Mouse (Mus musculus) brain, embryonic 14.5 days (tissue): ENCODE results near the gene Snrpd3. TPM values are rescaled to one million over a fixed set of nuclear protein-coding genes. Genes with fewer than 3 reads are reported as not detected.

Experiments
- DNase-seq: peaks from one replicate; pipeline ENCODE4 v3.0.0-alpha.2; 2011; ENCODE audit warnings: low read depth
- CTCF ChIP-seq: fragments of 200-500 bp; IDR thresholded peaks from 2 replicates; pipeline ENCODE4 v1.5.1; 2012; ENCODE audit warnings: inconsistent platforms, mild to moderate bottlenecking, moderate library complexity, borderline replicate concordance; ENCODE audit not compliant: insufficient read depth, insufficient read length; ENCODE audit errors: extremely low read depth
- POLR2A ChIP-seq: fragments of 200-500 bp; IDR thresholded peaks from 2 replicates; pipeline ENCODE4 v1.6.1; 2012; ENCODE audit warnings: mild to moderate bottlenecking, inconsistent platforms, borderline replicate concordance; ENCODE audit not compliant: poor library complexity, insufficient read depth, insufficient read length, severe bottlenecking; ENCODE audit errors: extremely low read depth
- polyA plus RNA-seq: library from polyadenylated mRNA; depleted of rRNA; stranded (reverse); fragments of >200 nt; gene quantifications from 2 replicates; pipeline ENCODE4 v1.2.3, GENCODE M21; 2012; rRNA removed

Gene Snrpd3
- polyA plus RNA-seq, 1 experiment: 60.3 TPM

- TF ChIP-seq POLR2A: no peak
- no peak for TF ChIP-seq CTCF
- DNase-seq: no peak
Observed at GRCm38 (mm10) chr10:75579129-75579528, 61.8 kb downstream of the Snrpd3 start.

GRCm38 (mm10) chr10:75585876-75586552 lies 68.7 kb downstream of the Snrpd3 start:
- TF ChIP-seq POLR2A (no peak), CTCF (peak; percentile 91)
- DNase-seq: peak; percentile 94

- no peak for DNase-seq
- TF ChIP-seq CTCF (no peak), POLR2A (no peak)
Observed at GRCm38 (mm10) chr10:75586553-75586879, 69.2 kb downstream of the Snrpd3 start.

Other genes with a start within 250 kb of the Snrpd3 start
- gene Adora2a, start 200.7 kb upstream of the Snrpd3 start, polyA plus RNA-seq: 8.9 and 9.3 TPM in 2 replicates
- 0.04 TPM in 1 of 2 replicates, not detected in the other for gene Upb1, start 116.4 kb upstream of the Snrpd3 start, polyA plus RNA-seq
- 26.0 and 33.2 TPM in 2 replicates for gene Gucd1, start 421 bp downstream of the Snrpd3 start, polyA plus RNA-seq
- gene Lrrc75b, start 42.8 kb downstream of the Snrpd3 start, polyA plus RNA-seq: 22.7 and 38.8 TPM in 2 replicates
- gene Ggt1, start 44.1 kb downstream of the Snrpd3 start, polyA plus RNA-seq: 2.3 and 2.6 TPM in 2 replicates
- gene Ggt5, start 71.8 kb downstream of the Snrpd3 start, polyA plus RNA-seq: 5.2 and 6.7 TPM in 2 replicates
- 2.9 and 4.8 TPM in 2 replicates for gene Susd2, start 126.5 kb downstream of the Snrpd3 start, polyA plus RNA-seq
- 43.8 and 56.6 TPM in 2 replicates for gene Cabin1, start 246.8 kb downstream of the Snrpd3 start, polyA plus RNA-seq